Mouse (Mus musculus) CH12.LX (cell line): Measurements from ENCODE around the gene Smim23. TPM values are rescaled to one million over a fixed set of nuclear protein-coding genes. Genes with fewer than 3 reads are reported as not detected.

ENCODE experiments used
- DNase-seq: peaks from one replicate; pipeline ENCODE4 v3.0.0-alpha.2; 2013; ENCODE audit errors: extremely low read depth
- H3K27ac ChIP-seq: 2 replicates; pipeline ENCODE4 v1.5.1; 2012; ENCODE audit warnings: low read depth, mild to moderate bottlenecking, control low read depth, moderate library complexity; ENCODE audit not compliant: insufficient read depth
- H3K27me3 ChIP-seq: replicated peaks from 2 replicates; pipeline ENCODE3; 2012; ENCODE audit warnings: inconsistent platforms
- H3K36me3 ChIP-seq, 2 experiments: replicated peaks in 1 of 2; 2 replicates each; pipeline versions ENCODE3 to v1.6.1; 2012; ENCODE audit warnings: inconsistent platforms in 1 of 2, low read length in 1 of 2, mild to moderate bottlenecking in 1 of 2, mixed read lengths in 1 of 2, moderate library complexity in 1 of 2; ENCODE audit not compliant: control insufficient read depth in 1 of 2, insufficient read depth in 1 of 2
- H3K4me1 ChIP-seq, 2 experiments: 2 replicates each; pipeline ENCODE4 v1.6.1; 2012; ENCODE audit warnings: inconsistent platforms in 1 of 2, moderate library complexity in 1 of 2; ENCODE audit not compliant: insufficient read depth in 2 of 2, control insufficient read depth in 1 of 2
- H3K4me2 ChIP-seq: 2 replicates; pipeline ENCODE4 v1.6.1; 2012; ENCODE audit warnings: low read depth, mild to moderate bottlenecking, control low read depth; ENCODE audit not compliant: poor library complexity, insufficient read depth, severe bottlenecking
- H3K4me3 ChIP-seq, 3 experiments: fragments of 150-350 bp in 1 of 3; sonication (generic) in 1 of 3; replicated peaks in 1 of 3; 2 replicates each; pipeline versions ENCODE3 to v1.5.1; 2011 to 2012; ENCODE audit warnings: low read depth in 2 of 3, low read length in 2 of 3, mild to moderate bottlenecking in 2 of 3, moderate library complexity in 2 of 3, control low read depth in 1 of 3, improper control_type of control experiment in 1 of 3, inconsistent platforms in 1 of 3, mixed read lengths in 1 of 3; ENCODE audit not compliant: poor library complexity in 1 of 3
- H3K79me2 ChIP-seq: replicated peaks from 2 replicates; pipeline ENCODE4 v1.6.1; 2012; ENCODE audit warnings: mild to moderate bottlenecking, moderate library complexity; ENCODE audit not compliant: control insufficient read depth, poor library complexity, insufficient read depth, severe bottlenecking; ENCODE audit errors: extremely low read depth
- H3K9ac ChIP-seq: 2 replicates; pipeline ENCODE4 v1.6.1; 2012; ENCODE audit warnings: low read depth, mild to moderate bottlenecking, control low read depth, moderate library complexity; ENCODE audit not compliant: insufficient read depth
- H3K9me3 ChIP-seq: replicated peaks from 2 replicates; pipeline ENCODE3; 2012; ENCODE audit warnings: low read length, inconsistent platforms, mixed read lengths
- BHLHE40 ChIP-seq: IDR thresholded peaks from 2 replicates; pipeline ENCODE4 v1.6.1; 2011; ENCODE audit warnings: mild to moderate bottlenecking, low read depth, low read length, improper control_type of control experiment
- CHD1 ChIP-seq: IDR thresholded peaks from 2 replicates; pipeline ENCODE4 v1.6.1; 2012; ENCODE audit warnings: low read depth, low read length, improper control_type of control experiment, inconsistent platforms
- CHD2 ChIP-seq: IDR thresholded peaks from 2 replicates; pipeline ENCODE4 v1.6.1; 2011; ENCODE audit warnings: low read length, improper control_type of control experiment
- CTCF ChIP-seq, 2 experiments: IDR thresholded peaks in 1 of 2; conservative IDR thresholded peaks in 1 of 2; 2 replicates each; pipeline ENCODE4 v1.5.1; 2011 to 2012; ENCODE audit warnings: low read depth in 2 of 2, low read length in 2 of 2, improper control_type of control experiment in 1 of 2, inconsistent platforms in 1 of 2, mild to moderate bottlenecking in 1 of 2, moderate library complexity in 1 of 2
- E2F4 ChIP-seq: IDR thresholded peaks from 2 replicates; pipeline ENCODE4 v1.6.1; 2011; ENCODE audit warnings: low read depth, low read length, improper control_type of control experiment; ENCODE audit not compliant: insufficient replicate concordance
- ELF1 ChIP-seq: IDR thresholded peaks from 2 replicates; pipeline ENCODE4 v1.6.1; 2014; ENCODE audit warnings: low read depth, mild to moderate bottlenecking, inconsistent platforms, low read length, improper control_type of control experiment
- EP300 ChIP-seq: IDR thresholded peaks from 2 replicates; pipeline ENCODE4 v1.6.1; 2011; ENCODE audit warnings: low read length, improper control_type of control experiment
- ETS1 ChIP-seq: conservative IDR thresholded peaks from 2 replicates; pipeline ENCODE4 v1.6.1; 2012; ENCODE audit warnings: low read depth, mild to moderate bottlenecking, inconsistent platforms, low read length, improper control_type of control experiment, moderate library complexity
- GABPA ChIP-seq: IDR thresholded peaks from 2 replicates; pipeline ENCODE4 v1.6.1; 2012; ENCODE audit warnings: low read depth, low read length, improper control_type of control experiment, inconsistent platforms; ENCODE audit not compliant: insufficient replicate concordance
- HCFC1 ChIP-seq: IDR thresholded peaks from 2 replicates; pipeline ENCODE4 v1.6.1; 2012; ENCODE audit warnings: low read depth, mild to moderate bottlenecking, inconsistent platforms, low read length, improper control_type of control experiment
- IRF4 ChIP-seq: IDR thresholded peaks from 2 replicates; pipeline ENCODE4 v1.6.1; 2014; ENCODE audit warnings: low read depth, mild to moderate bottlenecking, inconsistent platforms, low read length, improper control_type of control experiment
- JUN ChIP-seq: IDR thresholded peaks from 2 replicates; pipeline ENCODE4 v1.6.1; 2011; ENCODE audit warnings: low read depth, mild to moderate bottlenecking, low read length, improper control_type of control experiment, moderate library complexity; ENCODE audit not compliant: insufficient read depth
- JUND ChIP-seq: conservative IDR thresholded peaks from 2 replicates; pipeline ENCODE4 v1.6.1; 2011; ENCODE audit warnings: low read depth, low read length, improper control_type of control experiment
- KAT2A ChIP-seq: IDR thresholded peaks from 2 replicates; pipeline ENCODE4 v1.6.1; 2012; ENCODE audit warnings: low read length, improper control_type of control experiment, inconsistent platforms; ENCODE audit not compliant: insufficient replicate concordance
- MAFK ChIP-seq: IDR thresholded peaks from 2 replicates; pipeline ENCODE4 v1.6.1; 2011; ENCODE audit warnings: low read length, improper control_type of control experiment; ENCODE audit not compliant: insufficient replicate concordance
- MAX ChIP-seq: IDR thresholded peaks from 2 replicates; pipeline ENCODE4 v1.6.1; 2011; ENCODE audit warnings: low read length, improper control_type of control experiment
- MAZ ChIP-seq: IDR thresholded peaks from 2 replicates; pipeline ENCODE4 v1.6.1; 2012; ENCODE audit warnings: low read depth, mild to moderate bottlenecking, inconsistent platforms, low read length, improper control_type of control experiment, moderate library complexity
- MEF2A ChIP-seq: IDR thresholded peaks from 2 replicates; pipeline ENCODE4 v1.6.1; 2014; ENCODE audit warnings: low read depth, mild to moderate bottlenecking, inconsistent platforms, low read length, improper control_type of control experiment, borderline replicate concordance
- MXI1 ChIP-seq: IDR thresholded peaks from 2 replicates; pipeline ENCODE4 v1.6.1; 2011; ENCODE audit warnings: mild to moderate bottlenecking, low read depth, low read length, improper control_type of control experiment
- MYC ChIP-seq: IDR thresholded peaks from 2 replicates; pipeline ENCODE4 v1.6.1; 2011; ENCODE audit warnings: low read depth, mild to moderate bottlenecking, improper control_type of control experiment, low read length
- NELFE ChIP-seq: IDR thresholded peaks from 2 replicates; pipeline ENCODE4 v1.6.1; 2011; ENCODE audit warnings: low read depth, low read length, improper control_type of control experiment
- NRF1 ChIP-seq: IDR thresholded peaks from 2 replicates; pipeline ENCODE4 v1.6.1; 2014; ENCODE audit warnings: low read depth, mild to moderate bottlenecking, inconsistent platforms, low read length, improper control_type of control experiment, moderate library complexity
- PAX5 ChIP-seq: IDR thresholded peaks from 2 replicates; pipeline ENCODE4 v1.6.1; 2012; ENCODE audit warnings: low read length, inconsistent platforms, mixed read lengths
- POLR2A ChIP-seq: IDR thresholded peaks from 2 replicates; pipeline ENCODE4 v1.6.1; 2011; ENCODE audit warnings: low read depth, mild to moderate bottlenecking, improper control_type of control experiment, low read length
- POLR2AphosphoS2 ChIP-seq: IDR thresholded peaks from 2 replicates; pipeline ENCODE4 v1.6.1; 2011; ENCODE audit warnings: low read depth, low read length, improper control_type of control experiment
- RAD21 ChIP-seq: IDR thresholded peaks from 2 replicates; pipeline ENCODE4 v1.6.1; 2011; ENCODE audit warnings: low read depth, mild to moderate bottlenecking, low read length, improper control_type of control experiment, moderate library complexity
- RCOR1 ChIP-seq: conservative IDR thresholded peaks from 2 replicates; pipeline ENCODE4 v1.6.1; 2012; ENCODE audit warnings: low read depth, mild to moderate bottlenecking, inconsistent platforms, low read length, improper control_type of control experiment
- SIN3A ChIP-seq: IDR thresholded peaks from 2 replicates; pipeline ENCODE4 v1.6.1; 2012; ENCODE audit warnings: low read length, improper control_type of control experiment, inconsistent platforms
- SMC3 ChIP-seq: IDR thresholded peaks from 2 replicates; pipeline ENCODE4 v1.6.1; 2011; ENCODE audit warnings: low read depth, low read length, improper control_type of control experiment
- TBP ChIP-seq: conservative IDR thresholded peaks from 2 replicates; pipeline ENCODE4 v1.6.1; 2011; ENCODE audit warnings: low read depth, low read length, improper control_type of control experiment
- TCF12 ChIP-seq: IDR thresholded peaks from 2 replicates; pipeline ENCODE4 v1.6.1; 2014; ENCODE audit warnings: low read depth, mild to moderate bottlenecking, inconsistent platforms, low read length, improper control_type of control experiment
- UBTF ChIP-seq: IDR thresholded peaks from 2 replicates; pipeline ENCODE4 v1.6.1; 2012; ENCODE audit warnings: low read depth, mild to moderate bottlenecking, inconsistent platforms, low read length, improper control_type of control experiment, moderate library complexity
- USF1 ChIP-seq: IDR thresholded peaks from 2 replicates; pipeline ENCODE4 v1.6.1; 2014; ENCODE audit warnings: low read depth, mild to moderate bottlenecking, inconsistent platforms, low read length, improper control_type of control experiment
- USF2 ChIP-seq: conservative IDR thresholded peaks from 2 replicates; pipeline ENCODE4 v1.6.1; 2011; ENCODE audit warnings: low read depth, low read length, improper control_type of control experiment
- ZC3H11A ChIP-seq: IDR thresholded peaks from 2 replicates; pipeline ENCODE4 v1.6.1; 2012; ENCODE audit warnings: low read depth, mild to moderate bottlenecking, inconsistent platforms, low read length, improper control_type of control experiment
- ZKSCAN1 ChIP-seq: IDR thresholded peaks from 2 replicates; pipeline ENCODE4 v1.6.1; 2012; ENCODE audit warnings: low read depth, inconsistent platforms, low read length, improper control_type of control experiment, borderline replicate concordance
- ZMIZ1 ChIP-seq: IDR thresholded peaks from 2 replicates; pipeline ENCODE4 v1.6.1; 2012; ENCODE audit warnings: low read depth, mild to moderate bottlenecking, inconsistent platforms, low read length, improper control_type of control experiment
- ZNF384 ChIP-seq: IDR thresholded peaks from 2 replicates; pipeline ENCODE4 v1.6.1; 2012; ENCODE audit warnings: low read depth, low read length, improper control_type of control experiment, inconsistent platforms
- dilution Hi-C: fragments of 300-500 bp; cut with MboI; formaldehyde crosslinking; loops from 2 replicates; pipeline ENCODE4 v1.14.3; 2020; ENCODE audit warnings: low sequenced_read_pairs; ENCODE audit not compliant: extremely low pct_unique_long_range_greater_than_20kb, extremely low pct_ligation_motif_present
- in situ Hi-C: fragments of 300-500 bp; cut with MboI; formaldehyde crosslinking; loops from 3 replicates; pipeline ENCODE4 v1.14.3; 2019; ENCODE audit warnings: low sequenced_read_pairs, low pct_ligation_motif_present, low pct_unique_long_range_greater_than_20kb, mixed read lengths
- polyA plus RNA-seq: library from polyadenylated mRNA; unstranded; fragments of >175 nt; gene quantifications from 2 replicates; pipeline ENCODE4 v1.2.1, GENCODE M21; 2012; ENCODE audit warnings: low read depth; ENCODE audit not compliant: insufficient read length
- total RNA-seq, 2 experiments: library from RNA; depleted of rRNA; stranded (reverse); fragments of 300-350 nt in 1 of 2; fragments of >200 nt in 1 of 2; gene quantifications; 2 replicates each; pipeline ENCODE4 v1.2.3; 2012 to 2014

Gene Smim23
- total and polyA plus RNA-seq, 3 experiments, result not detected

GRCm38 (mm10) chr11:32768642-32769343 is 55.6 kb downstream of the Smim23 start:
- Histone ChIP-seq H3K27me3 (no peaks in the 10 kb centered on the region), H3K9ac (no peak overlapping the region), H3K4me3 (no peak overlapping the region), H3K79me2 (no peaks in the 10 kb centered on the region), H3K36me3 (no peaks in the 10 kb centered on the region), H3K4me2 (no peak overlapping the region)
- DNase-seq, result peak; percentile 41
- in situ Hi-C loops, result no loop called here
- TF ChIP-seq POLR2A (no peak), USF1 (no peak), RCOR1 (no peak), GABPA (no peak), ZC3H11A (no peak), JUN (no peak), PAX5 (no peak), USF2 (no peak), MXI1 (no peak), ZMIZ1 (no peak), SIN3A (no peak), CHD1 (no peak), ZKSCAN1 (no peak), IRF4 (no peak), MAZ (no peak), ZNF384 (no peak), HCFC1 (no peak), ELF1 (peak; percentile 54), MEF2A (no peak), NELFE (no peak), POLR2AphosphoS2 (no peak), EP300 (no peak), TBP (no peak), KAT2A (no peak), UBTF (no peak), SMC3 (peak; percentile 44), JUND (no peak), ETS1 (no peak), MAFK (no peak), E2F4 (no peak), TCF12 (no peak), MYC (peak; percentile 86), CHD2 (no peak), BHLHE40 (peak; percentile 29; the same call in 1 of the 2 replicates), RAD21 (peak; percentile 55), CTCF (conservative IDR thresholded peaks at IDR 0.05 in 1 of 2, IDR thresholded peaks at IDR 0.05 in 1 of 2; ENCODE audit: low read depth in 2 of 2, low read length in 2 of 2) (peak; percentile 19 to 73; a peak in 3 of 4 replicates), MAX (peak; percentile 81), NRF1 (peak; percentile 69)
- TF ChIP-seq, all 38 proteins: peak for 8
- dilution Hi-C loops, result no loop called here
- no peak overlapping the region for H3K27ac ChIP-seq
- H3K4me1 ChIP-seq, result peaks cover 11 to 32% of the 10 kb centered on the region in 2 experiments
- H3K9me3 ChIP-seq, result no peaks in the 10 kb centered on the region
